17 mouse cellular contexts compared by ENCODE assay signal in genomic region chr16:28089489-28090134, GRCm38 (mm10).
A peak's percentile ranks its signal among the peaks of the same experiment; 100 is the strongest.
DNase-seq lines count a peak whose midpoint lies in the region; ATAC-seq and TF ChIP-seq lines count a peak whose summit lies in the region.
"Had no signal": no experiment of that assay in that cellular context is flagged by ENCODE, and none has a peak within 500 bp of the region (broad histone marks: within the 10 kb centered on the region; RNA-seq: fewer than 3 reads in every experiment).

No protein-coding gene starts in this region.

- no peak overlapping the region for H3K9ac ChIP-seq in forebrain, embryonic 12.5 days
- no peak overlapping the region for H3K9ac ChIP-seq in forebrain, embryonic 11.5 days (ENCODE audit: low read length)
- no peak overlapping the region for H3K9ac ChIP-seq in midbrain, embryonic 13.5 days (replicated peaks)
- no peak overlapping the region for H3K9ac ChIP-seq in midbrain, embryonic 11.5 days (ENCODE audit: low read length)
- H3K9ac ChIP-seq in forebrain, embryonic 16.5 days (replicated peaks; ENCODE audit: low read depth, low read length), result no peak overlapping the region
- H3K9ac ChIP-seq in stomach, postnatal 0 days (ENCODE audit: low read length), result no peak overlapping the region
- H3K9ac ChIP-seq: liver, embryonic 15.5 days; midbrain, embryonic 12.5 days; neural tube, embryonic 13.5 days had no signal

- no peak overlapping the region for H3K4me2 ChIP-seq in forebrain, embryonic 12.5 days
- H3K4me2 ChIP-seq in forebrain, embryonic 11.5 days (ENCODE audit: low read depth, low read length, severe bottlenecking), result no peak overlapping the region
- H3K4me2 ChIP-seq in midbrain, embryonic 13.5 days (replicated peaks), result no peak overlapping the region
- no peak overlapping the region for H3K4me2 ChIP-seq in midbrain, embryonic 11.5 days
- no peak overlapping the region for H3K4me2 ChIP-seq in forebrain, embryonic 16.5 days (ENCODE audit: low read length)
- H3K4me2 ChIP-seq in stomach, postnatal 0 days (replicated peaks; ENCODE audit: low read depth), result no peak overlapping the region
- H3K4me2 ChIP-seq: heart, embryonic 11.5 days; liver, embryonic 15.5 days; midbrain, embryonic 12.5 days; neural tube, embryonic 13.5 days had no signal

- TF ChIP-seq CTCF in stomach, postnatal 0 days (IDR thresholded peaks at IDR 0.05; ENCODE audit: low read depth), result no peak

- peak; percentile 67; the same call in 1 of the 2 replicates for ATAC-seq in forebrain, embryonic 12.5 days (ENCODE audit: low FRiP score)
- no peak for ATAC-seq in forebrain, embryonic 11.5 days (replicated peaks; ENCODE audit: low FRiP score)
- peak; percentile 37 for ATAC-seq in midbrain, embryonic 13.5 days
- no peak for ATAC-seq in midbrain, embryonic 11.5 days (ENCODE audit: low FRiP score)
- peak; percentile 80 for ATAC-seq in forebrain, embryonic 16.5 days
- ATAC-seq in stomach, postnatal 0 days (ENCODE audit: low FRiP score, low TSS enrichment), result no peak

- no peaks in the 10 kb centered on the region for H3K27me3 ChIP-seq in forebrain, embryonic 12.5 days
- no peaks in the 10 kb centered on the region for H3K27me3 ChIP-seq in forebrain, embryonic 11.5 days (ENCODE audit: control insufficient read depth, insufficient read depth, low read length)
- no peaks in the 10 kb centered on the region for H3K27me3 ChIP-seq in midbrain, embryonic 13.5 days
- no peaks in the 10 kb centered on the region for H3K27me3 ChIP-seq in midbrain, embryonic 11.5 days (ENCODE audit: control insufficient read depth, insufficient read depth, low read length)
- no peaks in the 10 kb centered on the region for H3K27me3 ChIP-seq in forebrain, embryonic 16.5 days (replicated peaks; ENCODE audit: control insufficient read depth, insufficient read depth, low read length)
- no peaks in the 10 kb centered on the region for H3K27me3 ChIP-seq in stomach, postnatal 0 days (ENCODE audit: control insufficient read depth, insufficient read depth, low read length)
- H3K27me3 ChIP-seq: liver, embryonic 15.5 days; midbrain, embryonic 12.5 days; neural tube, embryonic 13.5 days had no signal

- 0 out of 2 replicates have a peak, but pooled peaks cover 6% of the 10 kb centered on the region for H3K4me1 ChIP-seq in forebrain, embryonic 12.5 days
- no peaks in the 10 kb centered on the region for H3K4me1 ChIP-seq in forebrain, embryonic 11.5 days (replicated peaks; ENCODE audit: control insufficient read depth, insufficient read depth, low read length)
- H3K4me1 ChIP-seq in midbrain, embryonic 13.5 days (replicated peaks), result no peaks in the 10 kb centered on the region
- H3K4me1 ChIP-seq in midbrain, embryonic 11.5 days (ENCODE audit: control insufficient read depth, insufficient read depth, low read length), result no peaks in the 10 kb centered on the region
- peaks cover 6% of the 10 kb centered on the region; the same call in 1 of the 2 replicates for H3K4me1 ChIP-seq in forebrain, embryonic 16.5 days (replicated peaks; ENCODE audit: control insufficient read depth, insufficient read depth, low read length)
- H3K4me1 ChIP-seq in stomach, postnatal 0 days (replicated peaks; ENCODE audit: control insufficient read depth, insufficient read depth), result no peaks in the 10 kb centered on the region
- H3K4me1 ChIP-seq: liver, embryonic 15.5 days; midbrain, embryonic 12.5 days; neural tube, embryonic 13.5 days had no signal

- H3K9me3 ChIP-seq in forebrain, embryonic 12.5 days, result no peaks in the 10 kb centered on the region
- H3K9me3 ChIP-seq in forebrain, embryonic 11.5 days (ENCODE audit: control insufficient read depth, low read length), result no peaks in the 10 kb centered on the region
- no peaks in the 10 kb centered on the region for H3K9me3 ChIP-seq in midbrain, embryonic 13.5 days
- H3K9me3 ChIP-seq in midbrain, embryonic 11.5 days (ENCODE audit: control insufficient read depth, low read length), result no peaks in the 10 kb centered on the region
- no peaks in the 10 kb centered on the region for H3K9me3 ChIP-seq in forebrain, embryonic 16.5 days (ENCODE audit: control insufficient read depth, low read length)
- H3K9me3 ChIP-seq in stomach, postnatal 0 days (ENCODE audit: control insufficient read depth, low read length), result no peaks in the 10 kb centered on the region
- H3K9me3 ChIP-seq: liver, embryonic 15.5 days; midbrain, embryonic 12.5 days; neural tube, embryonic 13.5 days had no signal

- no peak for TF ChIP-seq EP300 in stomach, postnatal 0 days (optimal IDR thresholded peaks at IDR 0.05)

- H3K27ac ChIP-seq in forebrain, embryonic 12.5 days, result 0 out of 2 replicates have a peak overlapping the region, but pooled peaks have one; percentile 3
- H3K27ac ChIP-seq in forebrain, embryonic 11.5 days (ENCODE audit: low read depth, low read length), result no peak overlapping the region
- H3K27ac ChIP-seq in midbrain, embryonic 13.5 days, result peak overlapping the region; percentile 9; the same call in 1 of the 2 replicates
- H3K27ac ChIP-seq in midbrain, embryonic 11.5 days (ENCODE audit: low read depth, low read length), result no peak overlapping the region
- no peak overlapping the region; the same call in 1 of the 2 replicates for H3K27ac ChIP-seq in forebrain, embryonic 16.5 days (ENCODE audit: low read length)
- H3K27ac ChIP-seq in stomach, postnatal 0 days (replicated peaks), result no peak overlapping the region
- H3K27ac ChIP-seq: liver, embryonic 15.5 days; midbrain, embryonic 12.5 days; neural tube, embryonic 13.5 days had no signal

- H3K36me3 ChIP-seq in forebrain, embryonic 12.5 days (replicated peaks), result no peaks in the 10 kb centered on the region
- no peaks in the 10 kb centered on the region for H3K36me3 ChIP-seq in forebrain, embryonic 11.5 days (ENCODE audit: control insufficient read depth, insufficient read depth, low read length)
- H3K36me3 ChIP-seq in midbrain, embryonic 13.5 days, result no peaks in the 10 kb centered on the region
- H3K36me3 ChIP-seq in midbrain, embryonic 11.5 days (ENCODE audit: control insufficient read depth, insufficient read depth, low read length), result no peaks in the 10 kb centered on the region
- no peaks in the 10 kb centered on the region for H3K36me3 ChIP-seq in forebrain, embryonic 16.5 days (ENCODE audit: control insufficient read depth, insufficient read depth)
- H3K36me3 ChIP-seq in stomach, postnatal 0 days (ENCODE audit: control insufficient read depth, insufficient read depth, low read length), result no peaks in the 10 kb centered on the region
- H3K36me3 ChIP-seq: liver, embryonic 15.5 days; midbrain, embryonic 12.5 days; neural tube, embryonic 13.5 days had no signal

- no peak for DNase-seq in forebrain, embryonic 11.5 days (ENCODE audit: low spot score)
- no peak for DNase-seq in midbrain, embryonic 11.5 days (ENCODE audit: low spot score, missing footprints)
- DNase-seq in right cerebral cortex, postnatal 25 days, result peak; percentile 14
- no peak for DNase-seq in kidney, postnatal 10 days
- no peak for DNase-seq in stomach, postnatal 0 days (ENCODE audit: low spot score)
- DNase-seq: adrenal gland, postnatal 10 days; gastrocnemius, postnatal 14 days; heart, postnatal 36 days; kidney, adult 2 months; lung, postnatal 14 days had no signal

- no peak overlapping the region for H3K4me3 ChIP-seq in forebrain, embryonic 12.5 days (replicated peaks)
- no peak overlapping the region for H3K4me3 ChIP-seq in forebrain, embryonic 11.5 days (ENCODE audit: low read depth, low read length)
- no peak overlapping the region for H3K4me3 ChIP-seq in midbrain, embryonic 13.5 days (replicated peaks)
- no peak overlapping the region for H3K4me3 ChIP-seq in midbrain, embryonic 11.5 days (ENCODE audit: low read depth, low read length)
- no peak overlapping the region for H3K4me3 ChIP-seq in forebrain, embryonic 16.5 days (replicated peaks; ENCODE audit: low read length)
- no peak overlapping the region for H3K4me3 ChIP-seq in stomach, postnatal 0 days (ENCODE audit: low read depth, low read length)
- H3K4me3 ChIP-seq: liver, embryonic 15.5 days; midbrain, embryonic 12.5 days; neural tube, embryonic 13.5 days had no signal

- 24% methylated on average over 6 of the region's 6 CpGs for WGBS in forebrain, embryonic 12.5 days
- WGBS in forebrain, embryonic 11.5 days, result 40% methylated on average over 6 of the region's 6 CpGs
- WGBS in midbrain, embryonic 13.5 days, result 49% methylated on average over 6 of the region's 6 CpGs
- 57% methylated on average over 6 of the region's 6 CpGs for WGBS in midbrain, embryonic 11.5 days
- WGBS in forebrain, embryonic 16.5 days, result 17% methylated on average over 6 of the region's 6 CpGs
- 55% methylated on average over 6 of the region's 6 CpGs for WGBS in stomach, postnatal 0 days

Comparison
In these comparisons a context has a peak if more than half of its experiments do, and no peak if none do; other contexts are left out.
1. ATAC-seq: peak in forebrain, embryonic 12.5 days (single experiment), midbrain, embryonic 13.5 days (single experiment) and forebrain, embryonic 16.5 days (single experiment); none in forebrain, embryonic 11.5 days (single experiment), midbrain, embryonic 11.5 days (single experiment) and stomach, postnatal 0 days (single experiment).
2. H3K27ac ChIP-seq: peak in forebrain, embryonic 12.5 days (single experiment) and midbrain, embryonic 13.5 days (single experiment); none in forebrain, embryonic 11.5 days (single experiment), midbrain, embryonic 11.5 days (single experiment), forebrain, embryonic 16.5 days (single experiment) and stomach, postnatal 0 days (single experiment).